Mouse (Mus musculus) myocyte (in vitro differentiated cells): ENCODE measurements around the gene Cox5b.

ENCODE experiments used
- CEBPB ChIP-seq: IDR thresholded peaks from 2 replicates; pipeline ENCODE4 v1.6.1; 2011; ENCODE audit warnings: mild to moderate bottlenecking, moderate library complexity; ENCODE audit not compliant: poor library complexity, insufficient read depth, severe bottlenecking
- E2F4 ChIP-seq: IDR thresholded peaks from one replicate; pipeline ENCODE4 v1.6.1; 2011; ENCODE audit warnings: mild to moderate bottlenecking, control low read depth, moderate library complexity; ENCODE audit not compliant: insufficient read depth
- MAX ChIP-seq: IDR thresholded peaks from one replicate; pipeline ENCODE4 v1.6.1; 2011; ENCODE audit warnings: low read depth, mild to moderate bottlenecking, control low read depth
- MYOD1 ChIP-seq, 3 experiments: IDR thresholded peaks; one replicate each; pipeline ENCODE4 v1.6.1; 2011; ENCODE audit warnings: control low read depth in 2 of 3, low read depth in 2 of 3, mild to moderate bottlenecking in 2 of 3, moderate library complexity in 1 of 3; ENCODE audit not compliant: insufficient read length in 2 of 3, control insufficient read depth in 1 of 3
- MYOG ChIP-seq, 3 experiments: IDR thresholded peaks; one replicate each; pipeline ENCODE4 v1.6.1; 2011; ENCODE audit warnings: control low read depth in 2 of 3, low read depth in 2 of 3, mild to moderate bottlenecking in 2 of 3; ENCODE audit not compliant: insufficient read length in 2 of 3, control insufficient read depth in 1 of 3, insufficient read depth in 1 of 3
- POLR2A ChIP-seq: IDR thresholded peaks from one replicate; pipeline ENCODE4 v1.6.1; 2011; ENCODE audit warnings: low read depth, mild to moderate bottlenecking, control low read depth, moderate library complexity; ENCODE audit not compliant: insufficient read length
- POLR2AphosphoS2 ChIP-seq: IDR thresholded peaks from one replicate; pipeline ENCODE4 v1.6.1; 2011; ENCODE audit warnings: low read depth, control low read depth; ENCODE audit not compliant: insufficient read length
- SRF ChIP-seq: IDR thresholded peaks from one replicate; pipeline ENCODE4 v1.6.1; 2011; ENCODE audit warnings: low read depth; ENCODE audit not compliant: control insufficient read depth, insufficient read length
- TCF12 ChIP-seq: IDR thresholded peaks from one replicate; pipeline ENCODE4 v1.6.1; 2011; ENCODE audit warnings: mild to moderate bottlenecking, control low read depth; ENCODE audit not compliant: poor library complexity, insufficient read depth, severe bottlenecking
- TCF3 ChIP-seq: IDR thresholded peaks from one replicate; pipeline ENCODE4 v1.6.1; 2011; ENCODE audit warnings: low read depth, control low read depth; ENCODE audit not compliant: insufficient read length
- USF1 ChIP-seq: IDR thresholded peaks from one replicate; pipeline ENCODE4 v1.6.1; 2011; ENCODE audit warnings: low read depth, mild to moderate bottlenecking, control low read depth, moderate library complexity

GRCm38 (mm10) chr1:36718786-36719185 is 27.5 kb downstream of the Cox5b start:
- TF ChIP-seq E2F4, result no peak
- no peak for TF ChIP-seq MAX
- TF ChIP-seq POLR2A, result no peak
- TF ChIP-seq TCF3, result no peak
- TF ChIP-seq USF1, result no peak
- no peak for TF ChIP-seq POLR2AphosphoS2
- TF ChIP-seq SRF, result no peak
- TF ChIP-seq TCF12, result no peak
- no peak for TF ChIP-seq CEBPB
- TF ChIP-seq MYOD1 (IDR thresholded peaks at IDR 0.05; ENCODE audit: control insufficient read depth in 1 of 3, insufficient read length in 2 of 3, low read depth in 2 of 3), result no peak
- TF ChIP-seq MYOG (IDR thresholded peaks at IDR 0.05; ENCODE audit: control insufficient read depth in 1 of 3, insufficient read depth in 1 of 3, insufficient read length in 2 of 3, low read depth in 2 of 3), result no peak
